Mouse (Mus musculus) olfactory bulb, adult 2 months (tissue): ENCODE measurements around the gene Naglu. TPM values are rescaled to one million over a fixed set of nuclear protein-coding genes. Genes with fewer than 3 reads are reported as not detected.

Experiments used
- H3K27ac ChIP-seq: fragments of 200-500 bp; 2 replicates; pipeline ENCODE4 v1.5.1; 2012; ENCODE audit warnings: low read depth, low read length; ENCODE audit not compliant: insufficient read depth
- H3K4me1 ChIP-seq: fragments of 200-500 bp; 2 replicates; pipeline ENCODE4 v1.6.1; 2012; ENCODE audit warnings: low read length; ENCODE audit not compliant: control insufficient read depth, insufficient read depth
- H3K4me3 ChIP-seq: fragments of 200-500 bp; 2 replicates; pipeline ENCODE4 v1.5.1; 2012; ENCODE audit warnings: mild to moderate bottlenecking, low read depth, low read length, moderate library complexity; ENCODE audit not compliant: insufficient read depth
- CTCF ChIP-seq: fragments of 200-500 bp; IDR thresholded peaks from 2 replicates; pipeline ENCODE4 v1.5.1; 2012; ENCODE audit warnings: low read depth, mild to moderate bottlenecking, low read length, moderate library complexity; ENCODE audit not compliant: insufficient read depth
- POLR2A ChIP-seq: fragments of 200-500 bp; IDR thresholded peaks from 2 replicates; pipeline ENCODE4 v1.6.1; 2012; ENCODE audit warnings: mild to moderate bottlenecking, low read depth, low read length, moderate library complexity; ENCODE audit not compliant: insufficient read depth
- WGBS: fragments of 180-500 bp; shearing (Covaris S2); methylation state at CpG from one replicate; pipeline ENCODE4 v1.1.7; 2018; 5-methylcytosine and 5-hydroxymethylcytosine counted together
- polyA plus RNA-seq: library from polyadenylated mRNA; stranded (reverse); fragments of >200 nt; gene quantifications from 2 replicates; pipeline ENCODE4 v1.2.4, GENCODE M21; 2012; ENCODE audit warnings: low replicate concordance; ENCODE audit not compliant: missing spikeins, insufficient read depth, insufficient read length

Naglu gene
- polyA plus RNA-seq, 1 experiment, result not detected

- H3K4me3 ChIP-seq, result no peak overlapping the region
- TF ChIP-seq POLR2A, result no peak
- 0 out of 2 replicates have a peak overlapping the region, but pooled peaks have one; percentile 8 for H3K27ac ChIP-seq
- no peaks in the 10 kb centered on the region; the same call in 1 of the 2 replicates for H3K4me1 ChIP-seq
- WGBS, result 87% methylated on average over 8 of the region's 8 CpGs
These were observed 35.0 kb upstream of the Naglu start for GRCm38 (mm10) chr11:101034614-101035327.

- H3K4me1 ChIP-seq, result no peaks in the 10 kb centered on the region; the same call in 1 of the 2 replicates
- no peak overlapping the region for H3K4me3 ChIP-seq
- no peak for TF ChIP-seq POLR2A
- no peak for TF ChIP-seq CTCF
- H3K27ac ChIP-seq, result 0 out of 2 replicates have a peak overlapping the region, but pooled peaks have one; percentile 8
- 91% methylated on average over 4 of the region's 4 CpGs for WGBS
These were observed 34.5 kb upstream of the Naglu start for GRCm38 (mm10) chr11:101035328-101035695.

- no peak for TF ChIP-seq POLR2A
- TF ChIP-seq CTCF, result no peak
- Histone ChIP-seq H3K27ac (no peak overlapping the region), H3K4me3 (no peak overlapping the region), H3K4me1 (no peaks in the 10 kb centered on the region; the same call in 1 of the 2 replicates)
- WGBS, result 83% methylated on average over 10 of the region's 10 CpGs
These were observed 32.0 kb upstream of the Naglu start for GRCm38 (mm10) chr11:101037795-101038194.

- Histone ChIP-seq H3K27ac (no peak overlapping the region), H3K4me3 (no peak overlapping the region), H3K4me1 (peaks cover 15% of the 10 kb centered on the region)
- TF ChIP-seq POLR2A, result no peak
- TF ChIP-seq CTCF, result no peak
- WGBS, result 86% methylated on average over 4 of the region's 4 CpGs
These were observed 24.0 kb upstream of the Naglu start for GRCm38 (mm10) chr11:101045826-101046225.

GRCm38 (mm10) chr11:101046440-101046839 lies 23.4 kb upstream of the Naglu start:
- TF ChIP-seq CTCF (no peak), POLR2A (no peak)
- no peak overlapping the region for H3K27ac ChIP-seq
- peaks cover 20% of the 10 kb centered on the region for H3K4me1 ChIP-seq
- H3K4me3 ChIP-seq, result no peak overlapping the region
- WGBS, result 66% methylated on average over 9 of the region's 9 CpGs

GRCm38 (mm10) chr11:101047502-101047901 lies 22.3 kb upstream of the Naglu start:
- 70% methylated on average over 3 of the region's 3 CpGs for WGBS
- H3K27ac ChIP-seq, result no peak overlapping the region
- H3K4me3 ChIP-seq, result no peak overlapping the region
- no peak for TF ChIP-seq POLR2A
- no peak for TF ChIP-seq CTCF
- peaks cover 20% of the 10 kb centered on the region for H3K4me1 ChIP-seq

- H3K4me1 ChIP-seq, result peaks cover 20% of the 10 kb centered on the region
- 36% methylated on average over 9 of the region's 9 CpGs for WGBS
- TF ChIP-seq POLR2A, result no peak
- TF ChIP-seq CTCF, result no peak
- H3K27ac ChIP-seq, result 0 out of 2 replicates have a peak overlapping the region, but pooled peaks have one; percentile 37
- no peak overlapping the region for H3K4me3 ChIP-seq
These were observed 19.5 kb upstream of the Naglu start for GRCm38 (mm10) chr11:101050359-101050758.

GRCm38 (mm10) chr11:101051051-101051493 lies 18.7 kb upstream of the Naglu start:
- no peak overlapping the region for H3K27ac ChIP-seq
- H3K4me3 ChIP-seq, result no peak overlapping the region
- 67% methylated on average over 6 of the region's 6 CpGs for WGBS
- TF ChIP-seq POLR2A (no peak), CTCF (no peak)
- H3K4me1 ChIP-seq, result peaks cover 20% of the 10 kb centered on the region

- Histone ChIP-seq H3K4me3 (no peak overlapping the region), H3K27ac (no peak overlapping the region), H3K4me1 (peaks cover 22% of the 10 kb centered on the region)
- 75% methylated on average over 8 of the region's 8 CpGs for WGBS
- TF ChIP-seq POLR2A (no peak), CTCF (no peak)
These were observed 18.2 kb upstream of the Naglu start for GRCm38 (mm10) chr11:101051617-101052016.
